Mouse (Mus musculus): Measurements from ENCODE around the gene Olfr1449. TPM values are rescaled to one million over a fixed set of nuclear protein-coding genes. Genes with fewer than 3 reads are reported as not detected.
"Not testable (repeated sequence)": the region's sequence is repeated elsewhere in the genome, so short reads cannot be mapped to it uniquely, and the experiment has no call there.

Olfr1449 gene
- total RNA-seq (2017) = not detected in 2 replicates

DNA sequence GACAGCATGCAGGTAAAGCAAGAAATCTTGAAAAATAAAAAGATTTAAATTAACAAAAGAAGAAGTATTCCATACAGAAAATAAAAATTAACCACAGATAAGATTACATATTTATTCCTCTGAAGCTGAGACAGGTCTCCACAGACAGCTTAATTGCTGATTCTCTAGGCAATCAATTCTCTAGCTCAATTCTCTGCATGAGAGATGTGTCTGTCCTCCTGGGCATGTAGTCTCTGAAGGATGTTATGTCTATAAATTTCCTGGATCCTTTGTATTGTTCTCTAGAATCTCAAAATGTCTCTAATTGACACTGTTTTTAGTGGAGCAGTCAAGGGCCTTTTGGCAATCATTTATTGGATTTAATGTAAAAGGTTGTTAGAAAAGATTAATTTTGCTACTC is at the start of gene Olfr1449:
Gene Olfr1449 (plus strand): TSS at position 301 of the 400 bp plus-strand sequence.
- no peak for ATAC-seq (replicated peaks; ENCODE audit: low read depth, poor library complexity, severe bottlenecking)

DNA sequence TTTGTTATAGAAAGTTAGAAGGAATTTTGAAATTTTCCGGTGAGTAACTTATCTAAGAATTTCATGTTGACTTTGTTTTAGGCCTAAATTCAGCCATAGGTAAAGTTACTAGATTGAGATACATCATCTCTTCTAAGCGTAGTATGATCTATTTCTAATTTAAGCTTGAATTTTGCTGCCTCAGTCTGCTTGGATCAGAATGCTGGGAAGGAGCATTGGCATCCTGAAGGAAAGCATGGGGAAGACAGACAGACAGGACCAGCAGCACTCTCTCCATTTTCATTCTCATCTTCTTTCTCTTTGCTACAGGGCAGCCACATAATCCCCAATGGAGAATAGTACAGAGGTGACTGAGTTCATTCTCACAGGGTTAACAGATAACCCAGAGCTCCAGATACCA is 47.1 kb upstream of the Olfr1449 start, which contains the start of gene Olfr1445:
Gene Olfr1445 (plus strand): TSS at position 301 of the 400 bp plus-strand sequence.
- ATAC-seq (replicated peaks; ENCODE audit: low read depth, poor library complexity, severe bottlenecking) = no peak

DNA sequence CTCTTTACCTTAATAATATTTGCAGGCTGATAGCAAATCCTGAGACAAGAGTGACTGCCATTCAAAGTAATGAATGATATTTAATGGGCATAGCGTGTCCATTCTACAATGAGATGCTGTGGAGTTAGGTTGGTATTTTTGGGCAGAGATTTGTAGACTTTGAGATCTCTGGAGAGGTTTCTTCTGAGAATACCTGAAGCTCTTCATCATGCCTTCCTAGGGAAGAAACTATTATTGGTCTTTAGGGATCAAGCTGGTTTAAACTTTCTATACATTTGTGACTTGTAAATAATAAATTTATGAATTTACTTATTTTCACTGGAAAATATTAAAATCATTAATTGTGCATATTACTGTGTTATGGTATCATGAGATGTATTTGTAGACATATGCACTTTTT is 37.2 kb upstream of the Olfr1449 start, which contains the start of gene Olfr1446:
Gene Olfr1446 (minus strand): TSS at position 101 of the 400 bp plus-strand sequence.
- ATAC-seq (replicated peaks; ENCODE audit: low read depth, poor library complexity, severe bottlenecking) = no peak

DNA sequence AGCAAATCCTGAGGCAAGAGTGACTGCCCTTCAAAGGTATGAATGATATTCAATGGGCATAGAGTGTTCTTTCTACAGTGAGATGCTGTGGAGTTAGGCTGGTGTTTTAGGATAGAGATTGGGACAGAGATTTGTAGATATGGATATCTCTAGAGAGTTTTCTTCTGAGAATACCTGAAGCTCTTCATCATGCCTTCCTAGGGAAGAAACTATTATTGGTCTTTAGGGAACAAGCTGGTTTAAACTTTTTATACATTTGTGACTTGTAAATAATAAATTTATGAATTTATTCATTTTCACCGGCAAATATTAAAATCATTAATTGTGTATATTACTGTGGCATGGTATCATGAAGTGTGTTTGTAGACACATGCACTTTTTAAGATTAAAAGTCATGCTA is 27.0 kb upstream of the Olfr1449 start, which contains the start of gene Olfr1447:
Gene Olfr1447 (minus strand): TSS at position 101 of the 400 bp plus-strand sequence.
- no peak for ATAC-seq (replicated peaks; ENCODE audit: low read depth, poor library complexity, severe bottlenecking)

DNA sequence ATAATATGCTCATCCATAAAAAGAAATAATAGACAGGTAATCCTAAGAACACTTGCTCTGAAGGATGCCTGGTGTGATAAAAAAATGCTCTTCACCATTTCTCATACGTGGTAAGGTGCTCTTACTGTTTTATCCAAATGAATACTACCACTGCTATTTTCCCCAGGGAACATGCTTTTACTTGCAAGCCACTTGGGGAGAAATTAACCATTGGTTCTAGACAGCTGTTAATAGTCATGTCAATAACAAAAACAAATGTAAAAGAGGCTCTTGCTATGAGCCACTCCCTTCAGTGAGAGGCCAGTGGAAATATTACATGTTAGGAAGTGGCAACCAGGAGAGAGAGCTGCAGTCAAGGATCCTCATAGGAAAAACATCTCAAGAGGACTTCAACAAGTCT is 6.3 kb upstream of the Olfr1449 start, which contains the start of gene Olfr1448:
Gene Olfr1448 (minus strand): TSS at position 101 of the 400 bp plus-strand sequence.
- no peak for ATAC-seq (replicated peaks; ENCODE audit: low read depth, poor library complexity, severe bottlenecking)

DNA sequence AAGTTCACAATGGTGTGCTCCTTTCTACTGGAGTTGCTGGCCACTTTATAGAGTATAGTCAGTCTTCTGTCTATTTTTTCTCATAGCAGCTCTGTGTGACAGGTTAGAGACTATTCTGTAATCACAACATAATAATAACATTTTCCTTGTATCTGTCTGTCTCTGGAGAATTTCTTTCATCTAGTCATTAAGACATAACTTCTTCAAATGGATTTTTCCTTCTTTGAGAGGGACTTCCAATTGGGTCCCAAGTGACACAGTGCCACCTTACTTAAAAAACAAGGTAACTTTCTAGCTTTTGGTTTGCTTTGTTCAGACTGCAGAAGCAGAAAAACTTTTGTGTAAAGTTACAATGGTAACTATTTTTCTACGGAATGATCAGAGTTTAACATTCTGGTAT is 19.3 kb downstream of the Olfr1449 start, which contains the start of gene Olfr1450:
Gene Olfr1450 (plus strand): TSS at position 301 of the 400 bp plus-strand sequence.
- no peak for ATAC-seq (replicated peaks; ENCODE audit: low read depth, poor library complexity, severe bottlenecking)

DNA sequence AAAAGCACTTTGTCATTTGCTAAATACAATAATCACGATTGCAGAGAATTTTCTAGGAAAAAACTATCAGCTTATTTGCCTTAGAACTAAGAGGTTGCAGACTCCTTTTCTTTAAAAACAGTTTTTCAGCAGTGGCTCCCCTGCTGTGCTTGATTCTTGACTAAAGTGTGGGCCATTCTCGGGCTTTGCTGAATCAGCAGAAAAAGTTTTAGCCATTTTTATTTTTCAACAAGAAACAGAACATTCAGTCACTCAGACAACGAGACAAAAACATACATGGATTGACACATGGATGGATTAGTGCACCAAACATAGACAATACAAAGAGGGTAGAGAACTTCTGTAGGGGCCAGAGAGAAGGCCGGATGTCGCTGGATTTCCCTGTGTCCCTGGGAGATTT is 39.4 kb downstream of the Olfr1449 start:
- not testable (repeated sequence) for ATAC-seq (replicated peaks; ENCODE audit: low read depth, poor library complexity, severe bottlenecking)

Other genes with a start within 250 kb of the Olfr1449 start
- not detected in 2 replicates for gene Keg1, start 235.1 kb upstream of the Olfr1449 start, total RNA-seq (2017)
- gene Cntf, start 165.2 kb upstream of the Olfr1449 start, total RNA-seq (2017) = 2.2 and 4.0 TPM in 2 replicates
- gene Zfp91, start 134.7 kb upstream of the Olfr1449 start, total RNA-seq (2017) = 124 and 125 TPM in 2 replicates
- 1.6 and 4.3 TPM in 2 replicates for gene Lpxn, start 134.6 kb upstream of the Olfr1449 start, total RNA-seq (2017)
- not detected in 2 replicates for gene Gm5244, start 84.2 kb upstream of the Olfr1449 start, total RNA-seq (2017)
- not detected in 2 replicates for gene Olfr1444, start 73.6 kb upstream of the Olfr1449 start, total RNA-seq (2017)
- not detected in 2 replicates for gene Olfr1445, start 47.0 kb upstream of the Olfr1449 start, total RNA-seq (2017)
- not detected in 2 replicates for gene Olfr1446, start 37.3 kb upstream of the Olfr1449 start, total RNA-seq (2017)
- not detected in 2 replicates for gene Olfr1447, start 27.1 kb upstream of the Olfr1449 start, total RNA-seq (2017)
- gene Olfr1448, start 6.4 kb upstream of the Olfr1449 start, total RNA-seq (2017) = not detected in 2 replicates
- gene Olfr1450, start 19.4 kb downstream of the Olfr1449 start, total RNA-seq (2017) = not detected in 2 replicates
- gene Olfr1451, start 64.2 kb downstream of the Olfr1449 start, total RNA-seq (2017) = not detected in 2 replicates
- not detected in 2 replicates for gene Olfr1453, start 97.5 kb downstream of the Olfr1449 start, total RNA-seq (2017)
- not detected in 2 replicates for gene Olfr1454, start 129.8 kb downstream of the Olfr1449 start, total RNA-seq (2017)
- not detected in 2 replicates for gene Olfr1457, start 167.1 kb downstream of the Olfr1449 start, total RNA-seq (2017)
- not detected in 2 replicates for gene Olfr1458, start 175.9 kb downstream of the Olfr1449 start, total RNA-seq (2017)
- gene Olfr1459, start 218.7 kb downstream of the Olfr1449 start, total RNA-seq (2017) = not detected in 2 replicates
- not detected in 2 replicates for gene Olfr1461, start 232.2 kb downstream of the Olfr1449 start, total RNA-seq (2017)

All from common myeloid progenitor, adult 5-6 weeks (primary cell).